Mouse (Mus musculus): ENCODE data around the gene Hipk1.
"Not testable (repeated sequence)": the region's sequence is repeated elsewhere in the genome, so short reads cannot be mapped to it uniquely, and the experiment has no call there.

Gene Hipk1

GRCm38 (mm10) chr3:103791230-103792110 lies at the start of gene Hipk1:
Gene Hipk1 (minus strand): TSS chr3:103791563.
- peak; percentile 92 to 94 for DNase-seq

GRCm38 (mm10) chr3:103840946-103841345 lies 49.6 kb upstream of the Hipk1 start:
- not testable (repeated sequence) for DNase-seq

DNA sequence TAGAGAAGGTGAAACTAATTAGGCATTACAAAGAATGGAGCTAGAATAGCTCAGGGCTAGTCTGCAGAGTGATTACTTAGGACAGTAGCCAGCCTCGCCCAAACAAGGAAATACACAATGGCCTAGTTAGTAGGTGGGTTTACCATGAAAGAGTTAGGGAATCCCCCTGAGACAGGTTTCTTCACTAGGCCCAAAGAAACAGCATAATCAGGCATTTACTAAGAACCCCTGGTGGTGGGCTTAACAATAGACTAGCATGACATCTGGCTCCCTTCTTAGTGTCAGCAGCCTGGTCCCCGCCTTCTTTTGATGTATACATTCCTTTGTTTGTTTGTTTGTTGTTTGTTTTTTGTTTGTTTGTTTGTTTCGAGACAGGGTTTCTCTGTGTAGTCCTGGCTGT lies 48.8 kb upstream of the Hipk1 start:
- peak in 1 of 2 experiments; percentile 15 for DNase-seq

DNA sequence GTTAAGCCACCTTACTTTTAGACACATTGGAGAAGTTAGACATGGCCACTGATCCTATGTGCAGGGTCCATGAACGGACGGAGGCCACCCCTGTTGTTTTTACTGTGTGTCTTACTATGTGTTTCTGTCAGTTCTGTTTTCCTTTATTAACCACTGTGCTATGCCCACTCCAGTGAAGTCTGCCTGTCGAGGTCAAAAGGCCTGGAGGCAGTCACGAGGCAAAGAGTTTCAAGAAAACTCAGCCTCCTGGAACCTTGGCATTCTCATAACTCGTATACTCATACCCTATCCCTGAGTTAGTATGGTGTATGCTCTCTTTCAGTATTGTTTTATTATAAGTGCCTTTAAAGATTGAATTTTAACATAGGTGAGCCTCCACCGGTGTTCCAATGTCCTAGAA lies 48.3 kb upstream of the Hipk1 start:
- peak; percentile 41 to 52 for DNase-seq

DNA sequence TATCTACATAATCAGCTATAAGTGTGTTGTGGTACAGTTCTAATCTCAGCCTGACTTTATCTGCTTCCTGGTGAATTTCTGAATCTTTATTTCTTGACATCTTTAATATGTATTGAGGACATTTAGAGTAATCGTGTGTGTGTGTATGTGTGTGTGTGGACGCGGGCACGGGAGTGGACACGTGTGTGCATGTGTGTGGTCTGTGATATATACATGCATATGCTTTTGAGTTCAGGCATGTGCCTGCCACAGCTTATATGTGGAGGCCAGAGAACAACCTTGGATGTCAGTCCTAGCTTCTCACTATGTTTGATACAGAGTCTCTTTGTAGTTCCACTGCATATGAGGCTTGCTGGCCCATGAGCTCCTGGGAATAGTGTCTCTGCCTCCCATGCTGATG lies 45.1 kb upstream of the Hipk1 start:
- no peak for DNase-seq

DNA sequence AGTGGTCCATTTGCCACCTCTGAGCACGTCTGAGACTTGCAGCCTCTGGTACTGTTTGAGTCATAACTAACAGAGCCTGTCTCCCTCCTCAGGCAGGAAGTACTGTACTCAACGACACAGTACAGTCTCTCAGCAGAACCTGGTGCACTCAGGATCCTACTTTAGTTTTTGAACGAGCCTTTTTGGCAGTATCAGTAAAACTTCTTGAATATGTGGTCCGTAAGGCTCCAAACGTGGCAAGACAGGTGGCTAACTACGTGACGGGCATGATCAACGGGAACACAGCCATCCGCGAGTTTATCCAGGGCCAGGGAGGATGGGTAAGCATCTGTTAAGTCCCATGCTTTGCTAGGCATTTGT lies 44.6 kb upstream of the Hipk1 start:
- no peak for DNase-seq

- DNase-seq, result no peak
Measured at GRCm38 (mm10) chr3:103835272-103835950, 44.0 kb upstream of the Hipk1 start.

DNA sequence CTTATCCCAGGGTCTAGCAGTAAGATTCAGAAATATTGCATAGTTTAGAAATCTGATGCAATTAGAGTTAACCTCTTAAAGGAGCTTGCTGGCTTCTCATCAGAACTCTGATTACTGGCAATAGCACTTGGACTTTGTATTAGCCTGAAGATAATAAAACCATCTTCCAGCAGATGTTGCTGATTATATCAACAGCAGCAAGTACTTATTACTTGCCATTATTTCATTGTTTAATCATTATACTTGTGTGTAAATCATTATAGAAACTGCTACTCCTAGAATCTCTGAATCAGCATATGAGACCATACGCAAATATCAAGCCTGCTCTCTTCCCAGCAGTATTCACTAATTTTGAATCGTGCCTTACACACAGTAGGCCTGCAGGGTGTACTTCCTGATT lies 42.6 kb upstream of the Hipk1 start:
- DNase-seq, result no peak

GRCm38 (mm10) chr3:103832426-103832825 lies 41.1 kb upstream of the Hipk1 start, which contains the start of gene Bcl2l15:
Gene Bcl2l15 (plus strand): TSS chr3:103832601.
- no peak for DNase-seq

- DNase-seq, result no peak
Measured at GRCm38 (mm10) chr3:103831146-103831545, 39.8 kb upstream of the Hipk1 start.

- DNase-seq, result not testable (repeated sequence)
Measured at GRCm38 (mm10) chr3:103830681-103831080, 39.3 kb upstream of the Hipk1 start.

DNA sequence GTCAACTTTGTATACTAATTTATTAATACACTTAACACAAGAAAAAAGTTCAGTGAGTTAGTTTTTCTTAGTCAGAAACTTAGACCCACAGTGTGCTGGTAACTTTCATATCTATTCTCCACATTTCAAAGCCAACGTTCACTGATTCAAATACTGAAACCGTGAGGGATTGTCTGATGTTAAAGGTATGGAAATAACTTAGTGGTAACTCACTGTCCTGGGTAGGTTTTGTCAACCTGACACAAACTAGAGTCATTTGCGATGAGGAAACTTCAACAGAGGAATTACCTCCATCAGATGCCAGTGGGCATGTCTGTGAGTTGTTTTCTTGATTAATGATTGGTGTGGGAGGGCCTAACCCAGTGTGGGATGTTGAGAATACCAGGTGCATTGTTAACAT lies 37.7 kb upstream of the Hipk1 start:
- DNase-seq, result no peak

DNA sequence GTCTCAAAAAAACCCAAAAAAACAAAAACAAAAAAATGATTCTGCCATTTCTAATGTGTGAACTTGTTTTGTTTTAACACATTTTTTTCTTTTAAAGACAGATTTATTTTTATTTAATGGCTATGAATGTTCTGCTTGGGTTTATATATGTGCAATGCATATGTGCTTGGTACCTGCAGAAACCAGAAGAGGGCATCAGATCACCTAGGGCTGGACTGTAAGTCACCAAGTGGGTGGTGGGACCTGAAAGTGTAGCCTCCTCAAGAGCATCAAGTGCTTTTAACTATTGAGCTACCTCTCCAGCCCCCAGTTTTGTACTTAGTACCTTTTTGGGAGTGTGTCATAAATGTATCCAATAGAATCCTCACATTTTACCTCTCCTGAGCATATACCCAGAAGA lies 36.2 kb upstream of the Hipk1 start:
- DNase-seq, result no peak

DNA sequence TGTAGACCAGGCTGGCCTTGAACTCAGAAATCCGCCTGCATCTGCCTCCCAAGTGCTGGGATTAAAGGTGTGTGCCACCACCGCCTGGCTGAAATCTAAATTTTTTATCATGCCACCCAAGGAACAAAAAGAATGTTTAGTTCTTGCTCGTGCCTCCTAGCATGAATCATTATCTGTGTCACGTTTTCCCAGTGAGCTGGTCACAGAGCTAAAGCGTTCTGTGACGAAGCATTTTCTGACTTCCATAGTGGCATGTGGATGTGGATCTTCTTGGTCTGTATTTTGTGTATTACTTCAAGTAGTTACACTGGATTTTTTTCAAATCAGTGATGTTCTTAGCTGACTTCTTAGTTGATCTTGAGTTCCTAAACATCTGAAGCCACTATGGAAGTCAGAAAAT lies 19.6 kb upstream of the Hipk1 start:
- DNase-seq, result no peak

DNA sequence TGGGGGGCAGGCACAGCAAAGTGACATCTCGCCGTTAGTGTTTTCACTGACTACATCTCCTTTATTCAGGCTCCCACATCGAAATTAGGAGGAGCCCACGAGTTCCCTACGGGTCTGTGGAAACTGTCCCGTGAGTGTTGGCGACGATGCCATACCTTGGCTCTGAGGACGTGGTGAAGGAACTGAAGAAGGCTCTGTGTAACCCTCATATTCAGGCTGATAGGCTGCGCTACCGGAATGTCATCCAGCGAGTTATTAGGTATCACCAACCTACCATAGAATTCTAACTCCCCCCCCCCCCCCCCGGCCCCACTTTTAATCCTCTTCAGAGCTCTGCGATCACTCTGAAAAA lies 18.4 kb upstream of the Hipk1 start:
- no peak for DNase-seq

GRCm38 (mm10) chr3:103808891-103809798 lies 17.8 kb upstream of the Hipk1 start, which contains the start of the genes Dclre1b, Ap4b1 and Gm43064:
Gene Dclre1b (minus strand): TSS chr3:103809444.
Gene Ap4b1 (plus strand): TSS chr3:103809520.
Gene Gm43064 (plus strand): TSS chr3:103809573.
- peak; percentile 86 to 89 for DNase-seq

DNA sequence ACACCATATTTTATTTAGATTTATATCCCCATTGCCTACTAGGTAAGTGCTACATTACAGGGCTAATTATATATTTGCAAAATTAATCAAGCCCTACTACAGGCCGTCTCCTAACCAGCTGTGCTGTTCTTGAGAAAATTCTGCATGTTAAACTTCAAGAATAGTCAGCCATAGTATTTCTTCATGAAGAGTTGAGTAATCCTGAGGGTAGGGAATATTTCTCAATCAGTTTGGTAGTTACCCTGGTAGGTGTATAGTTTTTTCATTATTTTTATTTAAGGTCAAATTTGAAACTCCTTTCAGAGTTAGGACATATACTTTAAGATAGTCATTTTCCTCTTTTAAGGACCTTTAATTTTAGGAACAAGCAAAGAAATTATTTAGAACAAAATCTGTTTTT lies 14.3 kb upstream of the Hipk1 start:
- DNase-seq, result no peak

GRCm38 (mm10) chr3:103802861-103803260 lies 11.5 kb upstream of the Hipk1 start:
- DNase-seq, result peak; percentile 55 to 62

DNA sequence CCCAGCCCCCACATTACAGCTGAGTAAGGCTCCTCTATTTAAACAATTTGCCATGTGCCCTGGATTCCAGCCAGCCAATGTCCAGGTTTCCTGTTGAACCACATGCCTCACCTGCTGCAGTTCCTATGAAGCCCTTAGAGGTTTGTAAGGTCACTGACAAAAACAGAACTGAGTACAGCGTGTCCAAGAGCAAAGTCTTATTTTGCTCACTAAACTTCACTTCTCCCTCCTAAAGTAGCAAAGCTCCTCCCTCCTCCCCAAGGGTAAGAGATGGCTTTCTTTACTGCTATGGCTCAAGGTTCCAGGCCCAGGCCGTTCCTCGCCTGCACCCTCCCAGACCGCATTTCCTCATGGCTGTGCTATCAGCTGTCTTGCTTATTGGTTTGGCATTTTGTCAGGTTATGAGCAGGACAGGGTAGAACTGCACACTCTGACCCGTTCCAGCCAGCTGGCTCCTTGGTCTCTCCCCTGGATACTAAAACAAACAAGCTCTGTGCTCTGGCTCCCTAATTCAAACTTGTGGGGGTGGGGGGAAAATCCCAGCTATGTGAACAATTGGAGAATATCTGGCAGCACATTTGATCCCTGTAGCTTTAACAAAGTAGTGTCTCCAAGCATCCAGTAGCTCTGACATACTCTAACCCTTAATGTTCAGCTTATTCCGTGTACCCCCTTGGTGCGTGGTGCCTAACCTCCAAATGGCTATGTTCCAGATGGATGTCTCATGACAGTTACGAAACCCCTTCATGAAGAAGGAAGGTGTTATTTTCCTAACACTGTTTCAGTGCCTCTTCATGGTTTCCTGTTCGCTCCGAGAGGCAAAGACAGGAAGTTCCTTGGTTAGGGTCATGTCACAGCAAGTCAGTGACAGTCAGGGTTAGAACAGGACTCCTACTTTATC lies 10.5 kb upstream of the Hipk1 start:
- peak; percentile 88 to 92 for DNase-seq

DNA sequence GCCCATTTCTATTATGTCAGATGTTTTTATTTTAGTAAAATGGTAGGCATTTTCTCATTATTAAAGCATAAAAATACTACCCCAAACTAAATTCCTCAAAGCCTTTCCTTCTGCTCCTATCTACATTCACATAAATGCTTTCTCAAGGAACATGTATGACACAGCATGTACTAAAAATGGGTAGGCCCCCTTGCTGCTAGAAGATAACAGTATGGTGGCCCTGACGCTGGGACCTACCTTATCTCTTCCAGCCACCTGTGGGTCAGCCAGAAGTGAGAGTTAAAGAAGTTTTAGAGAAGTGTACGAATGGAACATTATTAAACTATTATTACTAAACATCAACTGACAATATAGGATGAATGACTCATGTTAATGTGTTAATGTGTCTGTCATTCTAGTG lies 8.1 kb upstream of the Hipk1 start:
- no peak for DNase-seq

GRCm38 (mm10) chr3:103796389-103796788 lies 5.0 kb upstream of the Hipk1 start:
- no peak for DNase-seq

DNA sequence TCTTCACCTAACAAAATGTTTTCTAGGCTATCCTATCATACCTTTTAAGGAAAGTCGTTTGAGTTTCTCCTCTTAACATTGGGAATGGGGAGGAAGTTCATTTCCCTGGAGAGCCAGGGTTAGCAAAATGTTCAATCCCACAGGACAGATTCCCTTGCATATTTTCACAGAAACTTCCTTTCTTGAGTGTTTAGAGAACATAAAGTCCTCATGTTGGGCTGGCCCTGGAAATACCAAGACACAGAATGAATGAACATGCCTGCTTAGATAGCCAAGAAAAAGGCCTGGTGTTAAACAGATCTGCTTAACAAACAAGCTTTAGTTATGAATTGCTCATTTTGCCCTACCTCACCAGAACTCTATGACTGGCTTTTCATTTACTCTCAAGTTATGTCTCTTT lies 1.2 kb upstream of the Hipk1 start:
- no peak for DNase-seq
